Mouse (Mus musculus): ENCODE results near the gene Map4k5.

Gene Map4k5

DNA sequence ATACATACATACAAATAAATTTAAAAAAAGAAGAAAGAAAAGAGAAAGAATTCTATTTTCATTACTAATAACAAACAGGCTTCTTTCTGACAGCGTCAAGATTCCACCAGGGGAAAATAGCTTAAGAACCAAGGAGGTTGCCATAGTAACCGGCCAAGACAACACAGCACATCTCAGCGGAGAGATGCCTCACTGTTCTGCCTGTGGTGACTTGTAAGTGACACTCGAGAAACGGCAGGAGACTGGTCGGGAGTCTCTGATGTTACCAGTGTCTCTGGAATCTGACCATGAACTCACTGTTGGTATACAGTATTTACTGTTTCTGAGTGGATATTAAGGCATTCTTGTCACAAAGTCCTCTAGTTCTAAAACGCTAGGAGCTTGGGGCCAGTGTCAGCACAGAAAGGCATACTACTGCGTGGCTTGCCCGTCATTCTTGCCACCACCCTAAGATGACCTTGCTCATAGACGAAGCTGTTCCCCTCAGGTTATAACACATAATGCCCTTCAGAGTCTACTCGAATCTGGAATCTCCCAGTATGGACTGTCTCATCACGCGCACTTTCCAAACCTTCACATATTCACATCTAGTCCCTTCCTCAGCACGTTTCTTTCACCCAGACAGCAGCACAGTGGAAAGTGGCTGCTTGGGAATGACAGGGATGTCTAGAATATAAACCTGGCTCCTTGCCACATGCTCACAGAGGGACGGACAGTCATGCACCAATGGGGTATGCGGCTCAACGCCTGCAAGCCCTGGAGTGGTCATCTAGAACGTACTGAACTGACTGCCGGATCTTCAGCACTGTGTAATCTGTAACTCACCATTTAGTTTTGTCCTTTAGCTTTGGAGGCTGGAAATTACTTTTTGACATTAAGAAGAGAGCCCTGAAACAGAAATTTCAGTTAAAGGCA is 49.2 kb downstream of the Map4k5 start:
- no peak for DNase-seq (ENCODE audit: low read depth)

DNA sequence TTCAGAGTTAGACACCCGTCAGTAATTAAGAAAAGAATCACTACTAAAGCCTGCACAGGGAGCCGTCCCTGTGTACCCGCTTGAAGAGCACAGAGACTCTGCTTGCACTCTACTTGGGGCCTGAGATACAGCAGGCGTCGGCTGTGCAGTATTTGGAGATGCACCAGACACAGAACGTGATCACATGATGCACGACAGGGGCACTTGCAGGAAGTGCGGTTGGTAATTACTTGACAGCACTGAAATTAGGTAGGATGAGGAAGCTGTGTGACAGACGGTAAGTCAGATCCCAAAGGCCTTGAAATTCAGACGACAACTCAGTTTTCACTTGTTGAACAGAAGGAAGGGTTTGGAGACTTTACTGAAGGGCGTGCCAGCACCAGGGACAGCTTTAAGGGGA is 54.6 kb downstream of the Map4k5 start:
- peak; percentile 29 for DNase-seq (ENCODE audit: low read depth)

DNA sequence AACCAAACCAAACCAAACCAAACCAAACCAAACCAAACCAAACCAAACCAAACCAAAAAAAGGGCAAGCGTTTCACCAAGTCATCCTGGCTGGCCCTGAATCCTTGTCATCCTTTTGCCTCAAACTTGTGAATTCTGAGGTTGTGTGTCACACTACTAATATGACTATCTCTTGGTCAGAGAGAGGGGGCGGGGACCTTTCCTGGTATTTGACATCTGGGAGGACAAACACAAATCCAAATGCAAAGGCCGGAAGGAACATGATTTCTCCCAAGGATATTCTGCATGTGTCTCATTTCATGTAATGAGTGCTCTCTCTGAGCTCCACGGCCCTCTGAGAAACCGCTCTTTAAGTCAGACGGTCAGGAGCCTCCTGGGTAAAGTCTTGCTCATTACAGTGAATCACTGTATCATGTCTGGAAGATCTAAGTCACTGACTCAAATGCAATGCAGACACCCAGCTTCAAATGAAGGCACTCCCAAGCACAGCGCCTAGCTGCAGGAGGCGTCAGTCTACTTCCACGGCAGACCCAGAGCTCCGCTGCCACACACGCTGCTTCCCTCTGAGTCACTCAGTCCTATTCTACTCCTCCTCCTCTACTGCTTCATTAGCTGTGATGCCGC is 58.9 kb downstream of the Map4k5 start:
- DNase-seq (ENCODE audit: low read depth) = no peak

DNA sequence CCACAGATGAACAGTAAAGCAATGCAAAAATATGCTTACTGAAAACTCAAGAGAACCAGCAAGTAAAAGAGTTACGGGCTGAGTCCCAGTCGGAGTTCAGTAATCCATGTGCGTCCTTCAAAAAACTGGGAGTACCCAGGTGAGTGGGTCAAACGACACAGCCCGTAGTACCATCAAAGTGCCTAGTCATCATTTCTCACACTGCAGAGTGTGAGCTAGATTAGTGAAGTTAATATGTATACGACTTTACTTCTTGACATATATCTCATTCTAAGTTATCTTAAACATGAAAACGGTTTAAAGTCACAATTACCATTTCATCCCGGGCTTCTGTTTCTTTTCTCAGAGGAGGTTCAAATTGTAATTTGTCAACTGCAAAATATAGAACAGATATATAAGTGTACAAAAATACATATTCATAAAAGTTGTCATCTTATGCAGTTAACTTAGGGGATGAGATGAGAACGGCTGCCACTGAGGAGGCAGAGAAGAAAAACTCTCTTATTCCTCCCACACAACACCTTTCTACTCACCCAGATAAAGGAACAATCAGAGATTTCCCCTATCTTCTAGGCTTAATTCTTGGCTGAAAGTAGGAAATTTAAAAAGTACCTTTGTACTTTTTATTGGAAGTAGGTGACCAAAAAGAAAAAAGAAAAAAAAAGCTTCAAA is 61.6 kb downstream of the Map4k5 start:
- no peak for DNase-seq (ENCODE audit: low read depth)

DNA sequence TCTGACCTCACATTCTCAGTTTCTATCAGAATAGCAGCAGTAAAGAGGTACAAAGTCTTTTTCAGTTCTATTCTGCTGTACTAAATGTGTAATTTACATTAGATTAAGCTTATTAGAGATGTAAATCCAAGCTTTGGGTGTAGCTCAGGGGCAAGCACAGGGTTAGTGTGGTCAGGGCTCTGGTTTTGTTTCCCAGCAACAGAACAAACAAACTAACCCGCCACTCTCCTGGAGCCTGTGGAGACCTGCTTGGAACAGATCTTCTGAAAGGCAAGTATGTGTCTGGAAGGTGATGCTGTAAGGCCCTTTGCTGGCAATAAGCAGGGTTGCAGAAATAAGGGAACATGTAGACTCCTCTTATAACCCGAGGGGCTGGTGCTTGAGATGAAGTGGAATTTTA is 64.8 kb downstream of the Map4k5 start:
- no peak for DNase-seq (ENCODE audit: low read depth)

DNA sequence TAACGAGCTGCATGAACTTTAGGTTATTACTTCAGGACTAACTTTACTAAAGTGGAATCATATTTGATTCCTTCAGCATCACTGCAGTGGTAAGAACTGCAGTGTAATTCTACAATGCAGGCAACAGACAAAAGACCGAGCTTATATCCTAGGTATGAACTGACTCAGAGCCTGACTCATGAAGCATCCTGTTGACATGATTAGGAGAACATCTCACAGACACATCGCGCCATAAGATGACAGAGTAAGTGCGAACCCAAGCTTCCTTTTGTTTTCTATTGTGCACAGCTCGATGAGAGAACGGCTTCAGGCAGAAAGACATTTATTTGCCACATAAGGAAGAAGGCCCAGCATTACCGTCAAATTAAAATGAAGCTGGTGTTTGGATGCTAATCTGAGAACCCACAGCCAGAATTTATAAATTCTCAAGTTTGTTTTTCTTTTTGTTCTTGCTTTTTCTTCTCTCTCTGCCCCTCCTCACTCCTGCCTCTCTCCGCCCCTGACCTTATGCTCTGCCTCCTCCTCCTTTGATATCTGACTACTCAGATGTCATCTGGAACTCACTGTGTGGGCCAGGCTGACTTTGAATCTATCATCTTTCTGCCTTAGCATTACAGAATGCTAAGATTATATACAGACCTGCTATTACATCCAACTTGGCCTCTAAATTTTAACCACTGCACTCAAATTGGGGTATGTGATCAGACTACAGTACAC is 68.0 kb downstream of the Map4k5 start:
- DNase-seq (ENCODE audit: low read depth) = peak; percentile 80

DNA sequence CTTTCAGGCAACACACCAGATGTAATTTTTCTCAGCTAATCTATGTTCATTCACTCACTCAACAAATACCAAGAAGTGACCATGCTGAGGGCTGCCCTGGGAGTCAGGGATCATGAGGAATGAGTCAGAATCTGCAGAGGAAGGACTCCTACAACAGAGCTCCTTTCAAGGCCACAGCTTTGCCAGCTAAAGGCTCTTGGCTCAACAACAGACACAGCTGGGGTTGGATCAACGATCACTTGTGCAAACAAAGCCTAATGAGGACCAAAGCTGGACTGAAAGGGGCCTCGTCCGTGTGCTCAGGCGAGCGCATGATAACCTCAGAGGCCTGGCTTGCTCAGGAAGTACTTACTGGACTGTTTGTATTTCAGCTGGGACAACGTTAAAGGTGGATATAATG is 78.7 kb downstream of the Map4k5 start:
- DNase-seq (ENCODE audit: low read depth) = no peak

DNA sequence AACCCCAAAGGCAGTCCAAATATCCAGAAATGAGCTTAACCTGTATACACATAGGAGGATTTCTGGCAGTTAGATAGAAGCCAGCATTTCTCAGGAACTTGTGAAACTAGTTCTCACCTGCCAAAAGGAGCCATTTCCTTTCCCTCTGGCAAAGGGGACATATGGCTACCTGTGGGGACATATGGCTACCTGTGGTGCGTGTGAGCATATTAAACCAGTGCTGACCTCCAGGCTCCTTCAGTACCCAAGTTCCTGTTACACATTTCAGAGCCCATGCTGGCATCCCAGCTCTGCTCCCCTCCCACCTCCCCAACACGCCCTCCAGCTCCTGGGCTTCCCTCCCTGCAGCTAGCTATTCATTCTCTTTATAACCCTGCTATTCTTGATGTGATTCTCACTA is 79.4 kb downstream of the Map4k5 start:
- DNase-seq (ENCODE audit: low read depth) = no peak

DNA sequence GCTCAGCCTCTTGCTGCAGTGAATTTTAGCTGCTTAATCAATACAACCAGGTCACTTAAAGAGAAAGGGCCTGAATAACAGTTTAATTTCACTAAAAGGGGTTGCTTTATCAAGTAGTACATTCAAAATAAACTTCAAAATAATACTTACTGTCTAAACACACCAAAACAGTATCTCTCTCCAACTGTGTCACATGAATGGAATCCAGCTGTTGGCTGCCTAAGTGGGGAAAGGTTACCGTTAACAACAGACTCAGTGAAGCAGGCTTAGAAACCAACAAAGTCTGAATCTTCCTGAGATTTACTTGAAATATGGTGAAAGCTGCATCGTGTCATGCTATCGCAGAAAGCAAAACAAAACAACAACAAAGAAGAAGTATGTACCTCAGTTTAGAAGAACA is 80.0 kb downstream of the Map4k5 start:
- DNase-seq (ENCODE audit: low read depth) = no peak

DNA sequence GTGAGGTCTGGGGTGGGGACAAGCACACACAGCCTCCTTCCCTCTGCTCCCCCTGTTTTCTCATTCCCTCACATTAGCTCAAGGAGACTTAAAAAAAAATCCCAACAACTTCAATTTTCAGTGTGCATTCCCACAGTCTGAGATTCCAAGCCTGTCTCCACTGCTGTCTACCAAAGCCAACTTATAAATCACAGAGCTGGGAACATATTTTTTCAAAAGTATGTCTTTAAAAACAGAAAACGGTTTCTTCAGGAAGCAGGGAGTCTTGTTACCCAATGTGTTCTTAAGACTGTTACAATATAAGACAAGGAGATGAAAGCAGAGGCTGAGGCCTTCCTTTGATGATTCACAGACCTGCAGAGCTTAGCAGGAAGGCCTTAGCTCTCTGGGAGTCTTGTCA is 81.0 kb downstream of the Map4k5 start:
- DNase-seq (ENCODE audit: low read depth) = no peak

DNA sequence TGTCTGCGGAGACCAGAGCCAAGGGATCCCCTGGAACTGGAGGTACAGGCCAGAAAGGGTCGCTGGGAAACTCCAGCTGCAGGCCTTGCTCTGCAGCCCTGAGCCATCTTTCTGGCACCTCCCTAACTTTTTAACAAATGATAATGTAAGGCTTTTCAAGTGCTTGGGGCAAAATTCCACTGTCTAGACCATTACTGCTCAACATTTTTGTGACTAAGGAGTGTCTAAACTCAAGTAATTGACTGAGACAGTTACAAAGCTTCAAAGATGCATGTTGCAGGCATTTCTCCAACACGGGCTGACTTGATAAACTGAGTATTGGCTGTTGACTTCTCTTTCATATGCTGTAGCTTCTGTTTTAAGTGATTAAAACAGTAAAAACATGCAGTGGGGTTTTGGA is 83.6 kb downstream of the Map4k5 start:
- DNase-seq (ENCODE audit: low read depth) = no peak

DNA sequence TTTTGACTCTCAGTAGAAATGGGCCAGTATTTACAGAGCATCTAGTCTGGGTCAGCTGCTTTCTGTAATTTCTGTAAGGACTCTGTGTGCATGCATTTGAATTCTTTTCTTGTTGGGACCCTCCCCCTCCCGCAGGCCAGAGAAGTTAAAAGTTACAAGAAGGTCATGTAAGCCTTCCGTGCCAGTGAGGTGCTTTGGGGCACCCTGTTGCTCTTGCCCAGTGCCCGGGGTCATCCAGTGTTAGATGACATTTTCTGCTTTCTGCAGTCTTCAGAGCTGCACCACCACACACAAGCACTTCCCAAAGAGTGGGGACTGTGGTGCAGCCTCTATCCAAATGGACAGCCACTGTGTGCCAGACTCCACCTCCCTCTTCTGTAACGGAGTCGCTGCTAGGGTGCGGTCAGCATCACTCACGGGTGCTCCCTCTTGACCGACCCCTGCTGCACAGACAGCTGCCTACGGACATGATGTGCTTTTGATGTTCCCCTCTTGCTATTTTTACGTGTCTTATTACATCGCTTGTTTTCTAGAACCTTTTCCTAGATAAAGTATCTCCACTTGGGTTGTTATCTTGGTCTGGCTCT is 85.5 kb downstream of the Map4k5 start:
- no peak for DNase-seq (ENCODE audit: low read depth)

DNA sequence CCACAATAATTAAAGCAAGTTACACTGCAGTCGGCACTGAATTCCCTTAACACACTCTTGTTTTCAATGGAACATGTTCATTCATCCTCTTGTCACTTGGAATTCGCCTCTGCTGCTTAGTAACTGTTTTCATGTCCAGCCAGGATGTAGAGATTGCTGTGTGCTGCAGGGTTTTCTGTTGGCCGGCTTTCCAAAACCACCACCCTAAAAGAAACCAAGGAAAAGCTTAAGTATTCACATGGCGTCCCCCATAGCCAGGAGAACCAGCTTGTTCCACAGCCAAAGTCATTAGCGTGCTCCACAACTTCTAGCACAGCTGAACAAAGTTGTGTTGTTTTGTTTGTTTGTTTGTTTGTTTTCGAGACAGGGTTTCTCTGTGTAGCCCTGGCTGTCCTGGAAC is 87.9 kb downstream of the Map4k5 start:
- no peak for DNase-seq (ENCODE audit: low read depth)

DNA sequence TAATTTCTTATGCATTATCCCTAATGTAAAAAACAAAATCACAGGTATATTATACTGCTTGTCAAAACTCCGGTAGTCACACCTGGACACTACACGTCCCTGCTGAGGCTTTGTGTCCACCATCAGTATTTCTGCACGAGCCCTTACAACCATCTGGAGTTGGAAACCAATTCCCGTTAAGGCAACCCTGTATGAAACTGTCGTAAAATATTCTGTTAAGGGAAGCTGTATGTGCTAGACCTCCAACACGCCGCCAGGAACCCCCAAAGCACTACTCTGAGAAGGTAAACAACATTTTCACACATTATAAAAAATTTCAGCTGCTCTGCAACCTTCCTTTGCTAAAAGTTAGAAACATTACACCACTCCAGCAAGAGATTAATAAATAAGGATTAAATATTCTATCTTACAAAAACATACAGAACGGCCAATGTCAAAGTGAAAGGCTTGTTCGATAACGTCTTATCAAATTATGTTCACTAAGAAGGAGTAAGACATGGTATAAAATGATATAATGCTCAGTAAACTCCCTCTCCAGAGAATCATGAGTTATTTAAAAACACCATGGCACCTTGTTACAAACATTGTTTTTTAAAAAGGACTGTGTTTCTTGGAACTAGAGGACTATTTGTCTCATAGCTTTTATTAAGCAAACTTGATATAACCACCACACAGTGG is 88.5 kb downstream of the Map4k5 start:
- DNase-seq (ENCODE audit: low read depth) = no peak

DNA sequence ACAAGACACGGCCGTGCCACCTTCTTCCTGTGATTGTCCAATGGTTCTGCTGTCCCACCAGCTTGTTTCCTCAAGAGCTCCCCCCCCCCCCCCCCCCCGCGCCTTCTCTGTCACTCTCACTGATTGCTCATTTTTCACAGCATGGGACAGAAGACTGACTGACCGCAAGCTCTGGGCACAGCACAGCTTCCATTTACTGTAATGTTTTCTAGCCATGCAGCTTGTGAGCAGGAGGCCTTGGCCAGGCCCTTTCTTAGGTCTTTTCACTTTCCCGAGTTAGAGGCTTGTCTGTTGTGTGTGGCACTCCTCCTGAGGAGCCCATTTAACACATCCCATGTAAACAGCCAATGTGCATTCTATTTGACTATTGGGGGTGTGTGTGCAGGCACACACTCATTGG is 89.8 kb downstream of the Map4k5 start:
- no peak for DNase-seq (ENCODE audit: low read depth)

DNA sequence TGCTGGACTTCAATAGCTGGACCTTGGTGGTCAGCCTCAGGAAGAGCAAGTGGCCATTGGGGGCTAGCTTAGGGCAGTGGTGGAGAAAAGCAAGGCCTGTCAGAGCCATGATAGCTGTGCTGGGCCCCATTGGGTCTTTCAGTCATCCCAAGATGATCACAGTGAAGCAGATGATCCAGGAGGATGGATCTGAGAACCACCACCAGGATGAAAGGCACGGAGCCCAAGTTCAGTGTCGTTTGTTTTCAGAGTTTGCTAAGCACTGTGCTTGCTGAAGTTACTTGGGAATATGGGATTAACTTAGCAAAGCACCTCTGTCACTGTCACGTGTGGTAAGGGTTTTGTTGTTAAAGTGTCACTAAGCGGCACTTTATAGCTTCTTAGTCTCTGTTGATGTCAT is 92.4 kb downstream of the Map4k5 start:
- no peak for DNase-seq (ENCODE audit: low read depth)

DNA sequence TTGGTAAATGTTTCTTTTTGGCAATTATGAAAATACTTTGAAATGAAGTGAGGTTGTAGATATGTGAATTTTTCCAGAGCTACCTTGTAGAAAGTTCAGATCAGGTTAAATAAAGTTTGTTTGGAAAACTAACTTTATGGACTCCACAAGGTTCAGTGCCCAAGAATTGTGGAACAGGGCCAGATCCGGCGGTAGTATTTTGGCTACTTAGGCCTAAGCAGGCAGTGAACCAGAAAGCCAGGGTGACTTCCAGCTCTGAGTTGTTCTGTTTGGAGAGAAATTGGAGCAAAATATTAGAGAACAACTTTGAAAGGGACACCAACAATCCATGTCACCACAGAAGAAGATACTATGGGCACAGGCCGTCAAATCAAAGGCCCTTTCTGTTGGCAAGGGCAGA is 96.7 kb downstream of the Map4k5 start:
- no peak for DNase-seq (ENCODE audit: low read depth)

DNA sequence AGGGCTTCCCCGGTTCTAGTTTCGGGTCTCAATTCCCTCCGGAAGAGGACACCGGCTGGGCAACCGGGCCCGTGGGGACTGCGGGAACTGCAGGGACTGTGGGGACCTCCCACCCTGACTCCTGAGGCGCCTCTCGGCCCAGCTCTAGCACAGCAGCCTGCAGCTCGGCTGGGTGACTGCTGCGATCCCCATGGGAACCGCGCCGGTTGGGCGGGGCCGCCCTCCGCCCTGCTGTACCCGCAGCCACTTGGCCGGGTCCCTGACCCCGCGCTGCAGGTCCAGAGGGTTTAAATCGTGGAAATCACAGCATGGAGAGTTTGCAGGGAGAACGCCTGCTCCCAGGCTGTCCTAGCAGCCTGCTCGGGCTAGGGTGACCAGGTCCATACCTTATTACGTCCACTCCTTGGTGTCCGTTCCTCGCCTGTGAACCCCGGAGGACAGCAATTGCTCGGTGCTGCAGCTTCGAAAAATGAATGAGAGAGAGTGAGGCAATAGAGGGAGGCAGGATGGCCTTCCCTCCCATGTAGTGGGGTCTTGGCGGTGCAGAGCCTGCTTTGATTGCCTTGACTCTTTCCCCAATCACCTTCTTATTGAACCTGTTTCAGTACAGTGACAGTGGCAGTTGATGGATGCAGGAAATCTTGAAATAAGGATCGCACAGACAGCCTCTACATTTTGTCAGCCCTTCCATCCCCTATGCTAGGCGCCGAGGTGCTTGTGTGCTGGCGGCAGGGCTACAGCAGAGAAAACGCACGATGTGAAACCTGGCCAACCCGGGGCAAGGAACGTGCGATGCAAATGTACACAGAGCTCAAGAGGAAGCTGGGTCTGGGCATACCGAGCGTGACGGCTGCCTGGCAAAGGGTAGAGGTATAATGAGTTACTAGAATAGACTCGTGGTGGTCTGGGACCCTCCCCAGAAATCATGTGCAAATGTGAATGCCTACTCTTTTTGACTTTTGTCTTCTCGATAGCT is 102.2 kb downstream of the Map4k5 start, which contains the start of gene Cdkl1:
Cdkl1 (minus strand) TSS at position 738 of the 976 bp plus-strand sequence.
- peak; percentile 49 for DNase-seq (ENCODE audit: low read depth)

DNA sequence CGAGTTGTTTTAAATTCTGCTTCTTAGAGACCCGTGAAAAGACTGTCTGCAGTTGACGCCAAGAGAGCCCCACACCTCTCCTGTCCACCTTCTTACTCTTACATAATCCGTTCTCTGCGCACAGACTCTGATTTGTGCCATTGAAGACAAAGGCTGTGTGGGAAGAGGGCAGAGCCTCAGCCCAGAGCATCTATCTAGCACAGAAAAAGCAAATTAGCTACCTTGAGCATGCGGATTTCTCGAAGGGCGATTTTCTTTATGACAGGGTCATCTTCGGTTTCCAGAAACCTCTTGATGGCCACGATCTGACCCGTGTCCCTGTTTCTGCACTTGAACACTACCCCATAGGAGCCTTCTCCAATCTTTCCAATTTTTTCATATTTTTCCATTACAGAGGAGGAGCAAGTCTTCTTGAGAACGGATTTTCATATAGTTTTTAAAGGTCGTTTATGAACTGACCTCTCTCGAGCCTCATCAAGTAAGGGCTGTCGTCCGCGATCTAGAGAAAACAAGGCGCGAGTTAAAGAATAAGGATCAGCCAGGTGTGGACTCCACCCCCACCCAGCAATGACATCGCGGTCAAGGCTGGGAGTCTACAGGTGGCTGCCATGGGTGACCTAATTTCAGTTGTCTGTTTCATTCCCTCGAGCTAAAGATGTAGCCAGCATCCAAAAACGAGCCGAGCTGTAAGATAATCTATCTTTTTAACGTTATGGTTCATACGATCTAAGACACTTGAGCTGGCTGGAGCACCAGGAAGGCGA is 103.1 kb downstream of the Map4k5 start:
- DNase-seq (ENCODE audit: low read depth) = no peak

Data from induced T-regulatory cell, adult 2 months (primary cell).